Mouse (Mus musculus): ENCODE results near the gene Mex3a.
"Not testable (repeated sequence)": the region's sequence is repeated elsewhere in the genome, so short reads cannot be mapped to it uniquely, and the experiment has no call there.

Gene Mex3a

DNA sequence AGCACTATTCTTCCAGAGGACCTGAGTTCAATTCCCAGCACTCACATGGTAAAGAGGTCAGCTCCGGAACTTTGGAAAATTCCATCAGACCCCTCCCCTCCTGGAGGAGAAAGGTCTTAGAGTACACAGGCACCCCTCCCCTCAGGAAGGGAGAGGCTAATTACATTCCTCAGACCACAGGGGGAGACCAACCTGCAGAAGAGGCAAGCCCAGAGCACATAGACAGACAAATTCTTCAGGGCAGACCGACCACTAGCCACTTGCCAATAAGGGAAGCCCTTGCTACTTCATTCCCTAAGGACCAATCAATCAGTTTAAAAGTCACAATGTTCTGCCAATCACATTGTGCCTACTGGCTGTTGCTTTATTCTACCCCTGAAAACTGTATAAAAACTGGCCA lies 40.6 kb downstream of the Mex3a start:
- no peak for DNase-seq

DNA sequence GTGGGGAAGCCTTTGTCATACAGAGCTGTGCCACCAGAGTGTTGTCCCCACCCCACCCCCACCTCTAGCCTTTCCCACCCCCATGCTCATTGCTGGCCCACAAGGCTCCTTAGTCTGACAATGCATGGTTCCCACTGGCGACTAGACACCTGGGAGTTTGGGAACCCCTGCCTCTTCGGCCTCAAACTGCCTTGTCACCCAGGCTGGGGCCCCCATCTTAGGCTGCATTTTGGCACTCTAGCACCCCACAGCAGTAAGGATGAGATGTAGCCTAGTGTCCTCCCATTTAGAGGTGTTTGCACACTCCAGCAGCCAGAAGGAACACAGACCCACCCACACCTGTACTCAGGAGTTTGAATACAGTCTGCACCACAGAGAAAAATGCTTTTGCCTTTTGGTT lies 41.6 kb downstream of the Mex3a start:
- DNase-seq: no peak

GRCm38 (mm10) chr3:88575540-88575939 lies 43.3 kb downstream of the Mex3a start, which contains the start of gene Ssr2:
Gene Ssr2, plus strand, starts transcription at chr3:88575876.
- DNase-seq: no peak

GRCm38 (mm10) chr3:88577846-88578245 lies 45.7 kb downstream of the Mex3a start:
- DNase-seq: not testable (repeated sequence)

DNA sequence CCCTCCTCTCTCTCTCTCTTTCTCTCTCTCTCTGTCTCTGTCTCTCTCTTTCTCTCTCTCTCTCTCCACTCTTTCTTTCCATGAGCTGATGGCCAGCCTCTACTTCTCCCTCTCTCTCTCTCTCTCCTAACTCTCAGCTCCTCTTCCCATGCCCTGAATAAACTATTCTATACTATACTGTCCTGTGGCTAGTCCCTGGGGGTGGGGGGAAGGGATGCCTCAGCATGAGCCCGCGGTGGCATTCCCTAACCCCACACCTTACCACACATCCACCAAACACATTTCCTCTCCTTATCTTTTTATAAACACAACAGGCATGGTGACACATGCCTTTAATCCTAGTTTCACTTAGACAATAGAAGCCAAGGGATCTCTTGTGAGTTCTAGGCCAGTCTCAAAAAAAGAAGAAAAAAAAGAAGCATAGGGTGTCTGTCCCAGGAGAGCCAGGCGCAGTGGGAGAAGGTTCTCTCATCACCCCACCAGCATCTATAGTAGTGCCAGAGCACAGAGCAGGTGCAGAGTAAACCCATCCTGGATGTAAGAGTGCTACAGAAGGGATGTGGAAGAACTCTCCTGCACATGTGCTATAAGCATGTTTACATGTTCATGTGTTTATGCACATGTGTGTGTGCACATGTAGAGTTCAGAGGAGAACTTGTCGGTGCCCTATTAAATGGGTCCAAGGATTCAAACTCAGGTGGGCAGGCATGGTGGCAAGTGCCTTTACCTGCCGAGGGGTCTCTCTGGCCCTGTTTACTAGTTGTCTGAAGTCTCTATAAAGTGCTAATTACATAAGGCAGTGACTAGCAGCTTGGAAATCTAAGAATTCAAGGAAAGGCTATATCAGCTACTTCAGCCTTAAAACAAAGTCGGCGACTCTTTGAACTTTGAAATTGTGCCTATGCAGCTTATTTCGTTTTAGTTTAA lies 46.6 kb downstream of the Mex3a start:
- DNase-seq: no peak

DNA sequence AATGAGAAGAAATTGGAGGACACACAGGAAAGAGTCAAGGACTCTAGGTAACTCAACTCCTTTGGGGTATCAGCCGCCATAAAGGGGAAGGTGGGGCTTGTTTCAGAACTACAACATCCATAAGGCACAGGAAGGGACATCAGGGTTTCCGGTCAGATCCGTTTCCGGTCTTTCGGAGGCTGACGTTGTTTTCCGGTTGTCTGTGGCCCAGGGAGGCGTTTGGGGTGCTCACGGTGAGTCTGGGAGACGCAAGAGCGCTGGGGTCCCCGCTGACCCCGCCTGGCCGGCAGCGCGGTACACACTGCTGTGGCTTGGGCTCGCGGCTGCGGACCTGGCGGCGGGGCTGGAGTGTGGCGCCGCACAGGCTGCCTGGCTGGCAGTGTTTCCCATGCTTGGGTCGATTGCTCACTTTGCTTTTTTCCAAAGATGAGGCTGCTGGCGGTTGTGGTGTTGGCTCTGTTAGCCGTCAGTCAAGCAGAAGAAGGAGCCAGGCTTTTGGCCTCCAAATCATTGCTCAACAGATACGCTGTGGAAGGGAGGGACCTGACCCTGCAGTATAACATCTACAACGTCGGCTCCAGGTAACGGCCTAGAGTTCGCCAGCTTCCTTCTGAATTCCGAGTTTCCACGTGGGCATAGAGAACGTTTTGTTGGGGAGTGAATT lies 47.4 kb downstream of the Mex3a start:
- DNase-seq: peak; percentile 84

DNA sequence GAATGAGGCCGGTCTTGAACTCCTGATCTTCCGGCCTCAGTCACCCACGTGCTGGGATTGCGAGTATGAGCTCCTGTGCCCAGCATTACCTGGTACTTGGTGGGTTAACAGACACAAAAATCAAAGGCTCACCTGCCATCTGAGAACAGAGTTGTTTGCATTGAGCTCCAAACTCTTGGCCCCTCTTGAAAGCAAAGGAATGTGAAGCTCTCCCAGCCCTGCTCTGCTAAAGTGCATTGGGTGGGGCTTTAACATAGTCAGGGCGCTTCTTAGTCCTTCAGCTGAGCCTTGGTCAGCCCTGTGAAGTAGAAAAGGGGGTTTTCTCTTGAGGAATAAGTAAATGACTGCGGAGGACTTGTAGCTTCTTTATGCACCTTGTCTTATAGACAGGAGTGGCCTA lies 53.6 kb downstream of the Mex3a start:
- DNase-seq: no peak

GRCm38 (mm10) chr3:88586640-88587039 lies 54.4 kb downstream of the Mex3a start:
- no peak for DNase-seq

GRCm38 (mm10) chr3:88590246-88590645 lies 58.1 kb downstream of the Mex3a start:
- no peak for DNase-seq
